Mouse (Mus musculus) gastrocnemius, adult 8-10 months (tissue): ENCODE results near the gene Cdh20. TPM values are rescaled to one million over a fixed set of nuclear protein-coding genes. Genes with fewer than 3 reads are reported as not detected.
"Not testable (repeated sequence)": the region's sequence is repeated elsewhere in the genome, so short reads cannot be mapped to it uniquely, and the experiment has no call there.

Experiments used
- DNase-seq, 2 experiments: peaks; one replicate each; pipeline ENCODE4 v3.0.0; 2022; ENCODE audit warnings: low spot score in 2 of 2
- total RNA-seq, 4 experiments: library from RNA; stranded (reverse); gene quantifications; 2 replicates each; pipeline ENCODE4 v1.2.4; 2022

Cdh20 gene
- total RNA-seq, 4 experiments from 2014 or later = 0.05 TPM; not detected in 3

DNA sequence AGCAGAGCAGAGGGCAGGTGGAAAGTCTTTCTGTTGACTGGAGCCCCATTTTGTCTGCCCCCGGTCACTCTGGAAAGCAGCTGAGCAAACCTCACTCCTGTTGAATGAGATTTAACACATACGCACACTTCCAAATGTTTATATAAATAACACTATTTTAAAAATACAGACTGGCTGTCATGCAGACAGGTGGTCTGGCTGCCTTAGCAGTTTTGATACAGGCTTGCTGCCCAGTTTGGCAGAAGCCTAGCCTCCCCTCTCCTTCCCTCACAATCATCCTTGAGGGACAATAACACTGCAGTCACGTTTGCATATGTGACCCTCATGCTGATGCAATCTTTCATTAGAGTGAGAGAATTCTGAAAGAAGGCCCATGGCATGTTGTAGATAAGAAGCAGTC lies 144.1 kb downstream of the Cdh20 start:
- no peak for DNase-seq

DNA sequence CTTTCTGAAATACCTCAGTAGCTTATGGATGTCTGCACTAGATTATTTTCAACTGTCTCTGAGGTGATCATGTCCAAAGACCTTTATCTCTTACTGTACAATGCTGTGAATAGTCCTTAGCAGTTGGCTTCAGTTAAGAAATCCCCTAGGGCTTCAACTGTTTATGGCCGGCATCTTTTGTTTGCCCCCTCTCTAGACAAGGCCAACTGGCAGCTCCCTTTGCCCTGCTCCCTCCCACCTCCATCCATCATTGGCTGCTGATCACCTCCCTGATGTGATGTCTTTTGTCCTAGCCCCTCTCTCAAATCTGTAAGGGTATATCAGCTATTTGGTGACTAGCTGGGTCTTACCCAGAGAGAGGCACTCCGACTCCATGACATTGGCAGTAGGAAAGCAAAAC lies 148.2 kb downstream of the Cdh20 start:
- DNase-seq = no peak

DNA sequence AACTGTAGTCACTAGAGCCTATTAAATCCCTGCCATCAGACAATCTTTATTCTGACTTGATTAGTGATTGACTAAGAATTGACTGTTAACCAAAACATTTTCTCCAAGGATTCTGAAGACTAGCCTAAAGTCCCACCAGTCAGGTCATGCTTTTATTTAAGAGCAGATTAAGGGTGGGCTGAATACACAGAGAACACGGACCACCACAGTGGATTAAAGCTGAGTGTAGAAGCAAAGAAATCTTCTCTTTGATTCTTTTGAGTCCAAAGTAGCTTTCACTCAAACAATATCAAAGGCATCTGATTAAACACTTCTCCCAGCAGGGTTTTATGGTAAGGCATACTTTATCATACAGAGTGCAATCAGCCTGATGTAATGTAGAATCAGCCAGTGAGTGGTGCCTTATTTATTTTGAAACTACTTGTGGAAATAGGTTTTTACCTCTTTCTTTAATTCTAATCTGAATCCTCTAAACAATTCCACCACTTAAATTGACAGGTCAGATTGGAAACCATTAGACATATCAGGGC lies 149.0 kb downstream of the Cdh20 start:
- no peak for DNase-seq

DNA sequence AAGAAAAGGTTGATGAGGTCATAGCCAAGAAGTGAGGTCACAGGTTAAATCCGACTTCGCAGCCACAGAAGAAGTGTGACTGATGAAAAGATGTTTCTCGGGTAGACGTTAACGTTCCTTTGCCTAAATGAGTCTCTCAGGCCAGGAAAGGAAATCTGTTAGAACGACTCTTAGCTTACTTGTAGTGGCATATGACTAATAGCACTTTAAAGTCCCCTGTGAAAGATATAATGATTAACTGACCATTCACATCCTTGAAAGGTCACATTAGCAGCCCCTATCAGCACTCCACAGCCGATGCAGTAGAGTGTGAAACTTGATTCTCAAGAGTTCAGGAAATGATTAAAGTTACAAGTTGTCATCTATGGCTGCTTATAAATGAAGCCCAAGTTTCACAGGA lies 164.7 kb downstream of the Cdh20 start:
- DNase-seq = no peak

DNA sequence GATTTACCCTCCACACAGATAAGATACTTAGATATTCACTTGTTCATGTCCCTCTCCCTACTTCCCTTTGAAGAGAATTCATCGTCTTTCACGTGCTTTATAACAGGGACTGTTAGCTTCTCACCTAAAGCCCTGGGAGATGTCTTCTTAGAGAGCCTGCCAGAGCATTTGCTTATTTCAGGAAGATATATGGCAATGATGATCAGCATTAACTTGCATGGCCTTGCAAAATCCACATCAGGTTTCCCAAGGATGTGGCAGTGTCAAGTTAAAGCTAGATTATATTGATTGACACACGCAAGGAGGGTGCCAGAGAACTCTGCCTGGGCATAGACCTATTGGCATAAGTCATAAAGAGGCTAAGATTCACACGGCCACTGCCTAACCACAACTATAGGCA lies 168.6 kb downstream of the Cdh20 start:
- no peak for DNase-seq

DNA sequence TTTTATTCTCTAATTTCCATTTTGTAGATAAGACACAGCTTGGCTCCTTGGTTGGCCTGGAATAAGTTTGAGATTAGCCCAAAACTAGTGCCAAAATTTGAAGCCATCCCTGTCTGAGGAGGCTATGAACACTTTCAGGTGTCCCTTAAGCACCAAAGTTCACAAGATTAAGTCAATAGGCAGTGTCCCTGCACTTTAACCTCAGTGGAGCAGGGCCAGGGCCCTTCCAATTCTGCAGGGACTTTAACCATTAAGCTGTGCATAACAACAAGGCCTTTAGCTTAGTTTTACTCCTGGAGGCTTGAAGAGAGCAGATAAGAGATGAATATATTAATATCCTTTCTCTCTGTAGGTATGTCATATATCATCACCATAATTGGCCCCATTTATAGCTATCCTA lies 170.8 kb downstream of the Cdh20 start:
- no peak for DNase-seq

DNA sequence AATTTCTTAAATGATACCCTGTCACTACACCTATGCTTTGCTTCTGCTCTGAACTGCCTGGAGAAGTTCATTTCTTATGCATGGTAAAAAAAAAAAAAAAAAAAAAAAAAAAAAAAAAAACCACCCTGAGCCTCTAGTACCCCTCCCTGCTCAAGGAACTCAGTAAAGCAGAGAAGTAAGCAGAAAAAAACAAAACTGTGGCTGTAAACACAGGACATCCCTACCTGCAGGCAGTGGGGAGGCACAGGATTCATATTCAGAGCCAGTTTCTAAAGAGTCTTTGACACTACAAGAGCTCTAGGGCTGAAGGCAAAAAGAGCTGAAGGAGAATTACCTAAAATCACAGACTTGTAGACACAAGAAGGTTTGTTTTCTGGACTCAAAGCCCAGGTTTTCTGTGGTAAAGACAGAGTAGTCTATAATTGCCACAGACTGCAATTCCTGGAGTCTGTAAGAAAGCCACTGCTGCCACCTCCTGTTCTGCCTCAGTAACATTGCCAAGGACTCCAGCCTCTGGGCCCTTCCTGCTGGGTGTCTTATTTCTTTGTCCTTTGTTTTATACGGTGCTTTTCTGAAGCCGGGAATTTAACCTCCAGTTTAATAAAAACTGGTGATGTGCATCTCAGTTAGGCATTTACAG lies 176.3 kb downstream of the Cdh20 start:
- no peak for DNase-seq

DNA sequence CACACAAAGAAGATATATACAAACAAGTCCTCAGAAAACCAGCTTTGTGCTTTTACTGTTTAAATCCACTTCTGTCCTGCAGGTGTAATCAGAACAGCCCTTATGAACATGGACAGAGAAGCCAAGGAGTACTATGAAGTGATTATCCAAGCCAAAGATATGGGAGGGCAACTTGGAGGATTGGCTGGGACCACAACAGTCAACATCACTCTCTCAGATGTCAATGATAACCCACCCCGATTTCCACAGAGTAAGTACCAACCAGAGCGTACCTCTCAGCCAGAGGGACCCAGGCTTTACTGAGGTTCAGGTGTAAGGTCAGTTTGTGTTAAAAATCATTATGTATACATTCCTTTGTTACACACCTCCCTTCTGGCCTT lies 176.8 kb downstream of the Cdh20 start:
- DNase-seq = no peak

DNA sequence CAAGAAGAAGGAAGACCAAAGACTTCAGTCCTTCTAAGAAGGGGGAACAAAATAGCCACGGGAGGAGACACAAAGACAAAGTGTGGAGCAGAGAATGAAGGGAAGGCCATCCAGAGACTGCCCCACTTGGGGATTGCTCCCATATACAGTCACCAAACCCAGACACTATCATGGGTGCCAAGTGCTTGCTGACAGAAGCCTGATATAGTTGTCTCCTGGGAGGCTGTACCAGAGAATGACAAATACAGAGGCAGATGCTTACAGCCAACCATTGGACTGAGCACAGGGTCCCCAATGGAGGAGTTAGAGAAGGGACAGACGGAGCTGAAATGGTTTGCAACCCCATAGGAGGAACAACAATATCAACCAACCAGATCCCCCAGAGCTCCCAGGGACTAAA lies 181.3 kb downstream of the Cdh20 start:
- DNase-seq = not testable (repeated sequence)

DNA sequence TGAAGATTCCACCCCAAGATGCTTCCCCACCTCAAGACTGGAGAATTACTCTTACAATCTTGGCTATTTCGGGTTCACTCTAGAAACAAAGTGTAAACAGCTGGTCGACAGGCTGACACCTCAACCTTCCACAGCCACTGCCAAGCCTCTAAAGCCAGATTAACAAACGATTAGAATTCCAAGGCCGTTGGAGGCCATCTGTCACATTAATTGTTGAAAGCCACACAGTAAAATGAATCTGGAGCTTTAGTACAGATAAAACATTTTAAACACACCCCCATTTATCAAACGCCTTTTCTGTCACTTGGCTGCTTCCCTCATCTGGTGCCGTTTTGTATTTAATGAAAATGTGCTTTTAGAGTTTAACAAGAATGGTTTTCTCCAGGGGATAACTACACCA lies 188.7 kb downstream of the Cdh20 start:
- no peak for DNase-seq

DNA sequence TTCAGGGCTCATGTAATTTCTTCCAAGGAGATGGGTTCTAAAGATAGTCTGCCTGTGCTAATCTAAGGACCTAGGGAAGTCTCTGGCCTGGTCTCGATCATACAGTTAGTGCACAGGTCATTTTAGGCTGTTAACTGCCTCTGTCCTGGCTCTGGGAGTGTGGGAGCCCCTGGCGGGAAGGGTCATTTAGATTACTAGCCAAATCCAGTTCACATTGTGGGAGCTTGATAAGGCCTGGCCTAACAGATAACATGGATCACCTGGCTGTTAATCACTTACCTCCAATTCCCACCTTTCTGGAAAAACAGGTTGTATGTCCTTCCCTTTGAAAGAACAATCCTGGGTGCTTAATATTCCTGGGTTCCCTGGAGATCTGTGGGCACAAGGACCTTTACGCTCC lies 193.3 kb downstream of the Cdh20 start:
- DNase-seq = no peak

DNA sequence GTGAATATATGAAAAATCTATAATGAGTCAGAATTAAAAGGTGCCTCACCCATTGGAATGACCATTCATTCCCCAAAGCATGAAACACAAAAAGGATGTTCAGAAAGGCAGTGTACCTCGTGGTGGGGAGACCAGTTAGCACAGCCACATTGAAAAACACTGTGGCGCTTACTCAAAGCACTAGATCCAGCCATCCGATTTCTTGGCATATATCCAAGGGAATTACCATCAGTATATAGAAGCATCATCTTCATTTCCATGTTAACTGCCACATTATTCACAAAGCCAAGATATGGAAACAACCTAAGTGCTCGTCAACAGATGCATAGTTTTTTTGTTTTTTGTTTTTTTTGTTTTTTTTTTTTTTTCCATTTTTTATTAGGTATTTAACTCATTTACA lies 193.9 kb downstream of the Cdh20 start:
- no peak for DNase-seq

DNA sequence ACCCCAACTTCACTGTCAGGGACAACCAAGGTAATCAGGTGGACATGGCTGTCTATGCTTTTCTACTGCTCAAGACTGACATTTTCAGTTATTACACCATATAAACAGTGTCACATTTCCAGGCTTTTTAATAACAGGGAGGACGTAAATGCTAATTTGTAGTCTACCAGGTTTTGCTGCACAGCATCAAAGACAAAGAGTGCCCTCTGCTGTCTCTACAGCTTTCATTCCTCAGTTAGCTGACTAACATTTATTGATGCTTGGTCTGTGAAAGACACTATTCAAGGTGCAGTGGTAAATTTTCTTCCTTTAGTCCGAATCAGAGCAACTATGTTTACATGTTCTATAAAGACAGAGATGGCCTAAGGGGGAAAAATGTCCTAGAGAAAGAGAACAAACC lies 210.7 kb downstream of the Cdh20 start:
- no peak for DNase-seq

DNA sequence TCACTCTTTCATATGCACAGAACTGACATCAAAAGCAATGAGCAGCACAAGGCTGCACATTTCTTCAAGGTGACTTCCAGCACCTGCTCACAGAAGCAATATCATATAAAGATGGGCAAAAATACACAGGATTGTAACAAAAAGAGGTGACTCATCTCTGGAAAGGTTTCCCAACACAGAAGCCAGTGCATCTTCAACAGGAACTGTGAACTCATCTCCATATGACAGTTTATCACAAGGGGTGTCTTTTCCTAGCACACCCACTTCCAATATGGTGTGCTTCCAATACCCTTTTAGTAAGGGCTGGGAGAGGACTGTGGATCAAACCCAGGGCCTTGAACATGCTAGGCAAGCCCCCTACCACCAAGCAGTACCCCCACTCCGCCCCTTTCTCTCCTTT lies 211.9 kb downstream of the Cdh20 start:
- no peak for DNase-seq

DNA sequence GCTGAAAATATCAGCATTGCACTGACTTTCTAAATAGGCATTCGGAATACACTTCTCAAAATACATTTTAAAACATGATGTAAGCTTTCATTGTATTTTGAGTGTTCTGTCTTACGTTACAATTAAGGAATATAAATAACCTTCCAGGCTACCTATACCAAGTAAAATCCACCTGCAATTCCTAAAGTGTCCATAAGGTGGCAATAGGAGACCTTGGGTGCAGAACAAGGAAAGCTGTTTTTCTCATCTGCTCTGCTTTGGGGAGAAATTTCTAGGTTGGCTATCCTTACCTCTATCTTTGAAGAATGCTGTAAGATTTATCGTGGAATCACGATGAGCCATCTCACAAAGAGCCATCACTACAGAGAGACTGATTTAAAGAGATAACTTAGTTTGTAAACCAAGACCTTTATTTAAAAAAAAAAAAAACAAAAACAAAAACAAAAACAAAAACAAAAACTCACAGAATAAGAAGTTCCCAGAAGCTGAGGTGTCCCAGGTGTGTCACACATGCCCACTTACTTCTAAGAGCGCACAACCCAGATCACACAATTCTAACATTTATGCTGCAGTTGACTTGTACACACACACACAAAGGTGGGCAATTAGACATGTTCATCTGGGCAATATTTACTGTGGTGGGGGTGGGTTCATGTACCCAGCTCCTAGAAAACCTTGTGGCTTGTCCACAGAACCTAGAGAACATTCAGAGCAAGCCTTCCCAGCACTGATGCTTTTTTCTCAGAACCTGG lies 218.1 kb downstream of the Cdh20 start:
- no peak for DNase-seq

DNA sequence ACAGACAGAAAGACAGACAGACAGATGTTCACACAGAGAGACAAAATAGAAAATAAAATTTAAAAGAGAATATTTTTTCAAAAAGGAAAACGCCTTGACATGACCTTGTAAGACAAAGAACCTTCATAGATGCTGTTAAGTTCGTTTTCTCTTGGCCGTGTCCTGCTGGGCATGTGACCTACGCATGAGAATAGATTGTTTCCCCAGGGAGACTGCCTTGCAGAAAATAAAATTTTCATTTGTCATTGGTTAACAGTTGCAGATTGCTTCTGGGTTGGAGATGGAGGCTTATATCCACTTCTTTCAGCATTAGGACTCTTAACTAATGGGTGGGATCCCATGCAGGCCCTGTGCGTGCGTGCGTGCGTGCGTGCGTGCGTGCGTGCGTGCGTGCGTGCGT lies 219.2 kb downstream of the Cdh20 start:
- no peak for DNase-seq

DNA sequence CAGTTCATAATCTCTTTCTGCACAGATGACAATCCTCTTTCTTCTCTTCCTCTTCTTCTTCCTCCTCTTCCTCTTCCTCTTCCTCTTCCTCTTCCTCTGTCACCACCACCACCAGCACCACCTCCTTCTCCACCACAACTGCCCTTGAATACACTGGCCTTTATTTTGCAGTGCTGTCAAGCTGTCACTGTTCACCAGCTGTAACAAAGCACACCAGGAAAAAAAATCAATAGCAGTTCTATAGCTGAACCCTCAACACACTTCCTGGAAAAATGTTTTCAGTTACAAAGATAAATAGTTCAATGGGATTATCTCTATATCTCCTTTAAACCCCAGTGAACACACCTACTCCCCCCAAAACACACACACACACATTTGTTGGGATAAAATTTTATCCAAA lies 224.1 kb downstream of the Cdh20 start:
- DNase-seq = no peak

DNA sequence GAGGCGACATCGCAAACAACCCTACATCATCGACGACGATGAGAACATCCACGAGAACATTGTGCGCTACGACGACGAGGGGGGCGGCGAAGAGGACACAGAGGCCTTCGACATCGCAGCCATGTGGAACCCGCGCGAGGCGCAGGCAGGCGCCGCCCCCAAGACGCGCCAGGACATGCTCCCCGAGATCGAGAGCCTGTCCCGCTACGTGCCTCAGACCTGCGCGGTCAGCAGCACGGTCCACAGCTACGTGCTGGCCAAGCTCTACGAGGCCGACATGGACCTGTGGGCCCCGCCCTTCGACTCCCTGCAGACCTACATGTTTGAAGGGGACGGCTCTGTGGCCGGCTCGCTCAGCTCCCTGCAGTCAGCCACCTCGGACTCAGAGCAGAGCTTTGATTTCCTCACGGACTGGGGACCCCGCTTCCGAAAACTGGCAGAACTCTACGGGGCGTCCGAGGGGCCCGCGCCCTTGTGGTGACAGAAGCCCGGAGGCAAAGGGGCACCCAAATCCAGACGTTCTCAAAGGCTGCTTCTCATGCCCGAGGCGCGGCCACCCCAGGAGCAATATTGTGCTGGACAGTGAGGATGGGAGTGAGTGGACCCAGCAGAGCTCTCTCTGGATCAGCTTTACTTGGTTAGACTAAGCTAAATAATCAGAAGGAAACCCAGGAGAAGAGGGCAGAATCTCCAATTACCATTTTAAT lies 225.7 kb downstream of the Cdh20 start:
- no peak for DNase-seq

DNA sequence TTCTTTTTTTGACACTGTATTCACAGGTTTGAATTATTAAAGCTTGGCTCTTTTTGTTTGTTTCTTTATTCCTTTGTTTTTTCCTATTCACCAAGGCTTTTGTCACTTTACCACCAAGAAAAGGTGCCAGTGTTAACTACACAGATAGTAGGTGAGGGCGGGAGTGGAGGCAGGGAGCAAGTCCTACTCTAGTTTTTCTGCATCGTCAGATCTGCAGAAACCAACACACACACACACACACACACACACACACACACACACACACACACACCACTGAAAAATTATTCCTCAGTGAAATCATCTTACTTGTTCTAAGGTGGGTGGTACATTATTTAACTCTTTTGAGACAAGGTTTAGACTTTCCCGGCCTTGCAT lies 226.3 kb downstream of the Cdh20 start:
- no peak for DNase-seq

DNA sequence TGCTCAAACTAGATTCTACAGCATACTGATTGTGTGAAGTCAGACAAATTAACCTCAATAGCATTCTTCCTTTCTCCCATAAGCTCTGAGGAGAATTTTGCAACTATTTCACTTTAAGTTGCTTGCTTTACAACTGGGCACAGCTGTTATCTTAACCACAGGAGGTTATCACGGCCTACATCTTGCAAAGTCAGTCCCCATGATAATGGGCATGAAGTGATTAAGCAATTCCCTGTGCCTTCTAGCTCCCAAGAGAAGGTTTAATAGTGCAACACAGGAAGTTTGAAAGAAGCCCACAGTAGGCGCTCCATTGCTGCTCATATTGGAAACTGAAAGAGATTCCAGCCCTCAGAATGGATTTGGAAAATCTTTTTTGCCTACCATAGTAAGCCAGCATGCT lies 229.5 kb downstream of the Cdh20 start:
- DNase-seq = no peak

DNA sequence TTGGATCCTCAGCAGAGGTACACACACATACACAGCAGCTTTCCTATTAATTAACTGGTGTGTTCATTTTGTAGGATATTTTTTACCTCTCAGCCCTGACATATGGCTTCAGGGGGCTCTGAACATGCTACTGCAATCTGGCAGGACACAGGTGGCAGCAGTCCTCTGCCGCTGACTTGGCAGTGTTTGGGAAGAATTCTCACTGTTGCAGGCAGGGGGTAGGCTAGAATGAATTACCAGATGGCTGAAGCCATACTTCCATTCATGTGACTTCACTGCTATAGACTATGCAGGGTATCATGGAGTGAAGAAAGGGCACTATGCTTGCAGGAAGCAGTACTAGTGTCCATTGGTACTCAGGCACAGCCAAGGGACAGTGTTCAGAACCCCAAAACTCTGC lies 233.8 kb downstream of the Cdh20 start:
- no peak for DNase-seq

DNA sequence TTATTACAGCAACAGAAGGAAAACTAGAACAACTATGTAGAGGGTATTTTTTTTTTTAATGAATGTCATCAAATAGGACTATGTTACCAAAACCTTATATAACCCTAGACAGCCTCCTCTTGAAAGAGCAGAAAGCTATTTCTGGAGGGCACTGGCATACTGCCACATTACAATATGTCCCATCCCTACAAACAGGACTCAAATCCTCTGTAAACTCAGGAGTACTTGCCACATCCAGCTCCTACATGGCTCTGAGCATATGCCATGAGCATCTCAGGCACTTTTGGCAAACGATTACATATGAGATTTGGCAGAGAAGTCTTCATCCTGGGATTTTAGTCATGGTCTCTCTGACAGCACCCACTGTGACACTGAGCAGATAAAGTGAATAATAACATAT lies 235.5 kb downstream of the Cdh20 start:
- DNase-seq = no peak

DNA sequence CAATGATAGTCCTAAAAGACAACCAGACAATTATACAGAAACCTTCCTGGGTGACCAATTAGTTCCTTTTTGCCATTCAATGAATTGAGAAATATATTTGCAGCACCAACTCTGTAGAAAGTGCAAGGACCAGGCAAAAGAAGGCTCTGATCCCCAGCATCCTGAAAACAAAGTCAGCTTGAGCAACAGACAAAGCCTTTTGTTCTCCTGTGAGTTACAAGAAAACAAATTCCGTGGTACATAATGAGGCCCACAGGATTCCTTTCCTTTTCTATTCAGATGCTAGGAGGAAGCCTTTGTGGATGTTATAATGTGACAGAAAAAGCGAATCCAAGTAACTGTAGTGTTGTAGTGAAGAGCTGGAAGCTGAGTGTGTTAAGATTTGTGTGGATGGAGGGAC lies 244.3 kb downstream of the Cdh20 start:
- DNase-seq = no peak
